Mouse (Mus musculus) megakaryocyte progenitor cell, adult 5-6 weeks (primary cell): ENCODE results near the gene Erbb2. TPM values are rescaled to one million over a fixed set of nuclear protein-coding genes. Genes with fewer than 3 reads are reported as not detected.
"Not testable (repeated sequence)": the region's sequence is repeated elsewhere in the genome, so short reads cannot be mapped to it uniquely, and the experiment has no call there.

Experiments
- ATAC-seq: replicated peaks from 2 replicates; pipeline ENCODE4 v1.8.0; 2016; ENCODE audit warnings: mild to moderate bottlenecking, moderate TSS enrichment, inconsistent platforms; ENCODE audit not compliant: poor library complexity
- total RNA-seq, 2 experiments: library from RNA; stranded (forward) in 1 of 2; stranded (reverse) in 1 of 2; fragments of 157-497, 149-512 nt in 1 of 2; fragments of 200-1000 nt in 1 of 2; gene quantifications; 2 replicates each; pipeline versions ENCODE4 v1.2.3 to v1.2.4; 2015 to 2017

Gene Erbb2
- not detected in 2 replicates for total RNA-seq (2015)
- not detected in 2 replicates for total RNA-seq (2017)

DNA sequence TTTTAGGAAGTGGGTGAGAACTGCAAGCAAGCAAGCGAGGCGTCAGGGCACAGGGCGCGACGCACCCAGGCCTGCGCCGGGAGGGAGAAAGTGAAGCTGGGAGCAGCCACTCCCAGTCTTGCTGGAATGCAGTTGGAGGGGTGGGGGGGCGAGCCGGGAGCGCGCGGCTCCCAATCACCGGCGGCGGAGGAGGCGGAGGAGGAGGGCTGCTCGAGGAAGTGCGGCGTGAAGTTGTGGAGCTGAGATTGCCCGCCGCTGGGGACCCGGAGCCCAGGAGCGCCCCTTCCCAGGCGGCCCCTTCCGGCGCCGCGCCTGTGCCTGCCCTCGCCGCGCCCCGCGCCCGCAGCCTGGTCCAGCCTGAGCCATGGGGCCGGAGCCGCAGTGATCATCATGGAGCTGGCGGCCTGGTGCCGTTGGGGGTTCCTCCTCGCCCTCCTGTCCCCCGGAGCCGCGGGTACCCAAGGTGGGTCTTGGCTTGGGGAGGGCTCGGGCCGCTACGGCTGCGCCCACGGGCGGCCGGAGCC lies at the start of gene Erbb2:
Erbb2 (plus strand) TSS at position 198 of the 524 bp plus-strand sequence.
- no peak for ATAC-seq

DNA sequence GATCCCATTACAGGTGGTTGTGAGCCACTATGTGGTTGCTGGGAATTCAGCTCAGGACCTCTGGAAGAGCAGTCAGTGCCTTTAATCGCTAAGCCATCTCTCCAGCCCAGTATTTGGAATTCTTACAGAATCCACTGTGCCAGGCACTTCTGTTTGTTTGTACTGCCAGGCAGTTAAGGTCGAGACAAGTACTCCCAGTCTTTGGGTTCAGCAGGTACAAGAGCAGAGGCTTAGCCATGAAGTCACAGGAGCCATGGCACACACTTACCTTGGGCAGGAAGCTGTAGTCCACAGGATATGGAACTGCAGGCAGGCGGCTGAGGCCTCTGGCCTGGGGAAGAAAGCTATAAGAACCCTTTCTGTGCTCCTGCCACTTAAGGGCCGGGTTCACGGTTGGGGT lies 48.5 kb upstream of the Erbb2 start:
- no peak for ATAC-seq

DNA sequence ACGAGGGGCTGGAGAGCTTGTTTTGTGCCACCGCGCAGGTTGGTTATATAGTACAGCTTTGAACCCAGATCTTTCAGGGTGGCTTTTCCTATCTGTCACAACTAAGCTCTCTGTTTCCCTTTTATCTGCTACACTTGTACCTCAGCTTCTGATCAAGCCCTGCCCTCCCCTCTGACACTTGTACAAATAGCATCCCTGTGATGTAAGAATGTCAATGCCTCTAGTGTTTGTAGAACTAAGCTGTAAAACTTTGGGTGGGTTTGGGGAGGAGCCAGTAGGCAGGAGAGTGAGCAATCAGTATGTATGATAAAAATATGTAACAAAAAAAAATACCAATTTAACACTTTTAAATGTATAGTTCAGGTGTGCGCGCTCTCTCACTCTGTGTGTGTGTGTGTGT lies 47.9 kb upstream of the Erbb2 start:
- ATAC-seq, result no peak

DNA sequence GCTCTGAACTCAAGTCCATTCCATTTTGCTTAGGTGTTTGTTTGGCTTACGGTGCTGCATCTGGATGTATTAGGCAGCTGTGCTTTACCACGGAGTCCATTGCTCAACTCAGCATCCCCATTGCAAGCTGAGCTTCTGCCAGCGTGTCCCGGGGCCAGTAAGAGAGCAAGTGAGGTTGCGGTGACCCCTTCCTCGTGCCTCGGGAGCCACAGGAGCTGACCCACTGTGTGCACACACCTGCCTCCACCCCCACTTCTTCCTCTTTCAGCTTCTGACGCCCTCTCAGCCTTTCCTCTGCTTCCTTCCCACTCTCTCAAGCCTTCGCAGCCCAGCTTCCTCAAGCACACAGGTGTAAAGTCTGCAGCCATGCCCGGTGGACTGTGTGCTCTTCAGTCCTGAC lies 46.0 kb upstream of the Erbb2 start:
- ATAC-seq, result peak; percentile 80

DNA sequence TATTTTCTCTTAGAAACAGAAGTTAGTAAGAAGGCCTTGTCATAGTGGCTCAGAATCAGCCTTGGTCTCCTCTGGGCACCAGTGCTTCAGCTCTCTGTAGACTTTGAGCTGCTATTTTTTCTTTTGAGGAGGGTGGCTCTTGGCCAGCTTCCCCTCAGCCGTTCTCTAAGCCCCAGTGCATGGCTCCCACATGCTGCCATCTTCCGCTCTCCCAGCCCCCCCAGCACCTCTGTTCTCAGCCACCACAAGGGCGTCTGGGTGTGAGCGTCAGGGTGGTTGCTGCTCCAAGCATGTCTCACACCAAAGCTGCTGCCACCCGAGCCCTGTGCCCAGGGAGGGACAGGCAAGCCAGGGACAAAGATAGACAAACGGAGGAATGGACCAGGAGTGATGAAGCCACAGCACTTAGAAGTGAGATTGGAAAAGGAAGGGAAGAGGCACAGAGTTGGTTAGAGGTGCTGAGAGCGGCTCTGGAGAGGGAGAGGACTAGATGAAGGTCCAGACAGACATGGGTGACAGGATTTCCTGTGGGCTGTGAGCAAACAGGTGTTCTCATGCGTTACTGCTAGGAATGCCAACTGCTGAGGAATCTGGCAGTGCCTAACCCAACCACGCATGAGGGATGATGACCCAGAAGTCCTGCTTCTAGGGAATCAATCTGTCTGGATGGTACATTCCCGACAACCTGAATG lies 45.0 kb upstream of the Erbb2 start:
- ATAC-seq, result no peak

DNA sequence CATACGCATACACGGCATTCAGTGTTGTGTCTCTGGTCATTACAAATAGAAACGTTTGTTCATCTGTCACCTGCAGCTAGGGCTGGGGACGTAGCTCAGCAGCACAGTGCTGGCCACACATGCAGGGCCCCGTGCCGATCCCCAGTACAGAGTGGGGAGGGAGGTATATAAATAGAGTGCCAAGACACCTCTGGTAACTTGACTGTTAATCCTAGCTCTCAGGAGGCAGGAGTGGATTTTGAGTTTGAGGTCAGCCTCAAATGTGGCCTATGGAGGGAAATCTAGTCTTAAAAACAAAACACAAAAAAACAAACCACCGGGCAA lies 44.4 kb upstream of the Erbb2 start:
- no peak for ATAC-seq

DNA sequence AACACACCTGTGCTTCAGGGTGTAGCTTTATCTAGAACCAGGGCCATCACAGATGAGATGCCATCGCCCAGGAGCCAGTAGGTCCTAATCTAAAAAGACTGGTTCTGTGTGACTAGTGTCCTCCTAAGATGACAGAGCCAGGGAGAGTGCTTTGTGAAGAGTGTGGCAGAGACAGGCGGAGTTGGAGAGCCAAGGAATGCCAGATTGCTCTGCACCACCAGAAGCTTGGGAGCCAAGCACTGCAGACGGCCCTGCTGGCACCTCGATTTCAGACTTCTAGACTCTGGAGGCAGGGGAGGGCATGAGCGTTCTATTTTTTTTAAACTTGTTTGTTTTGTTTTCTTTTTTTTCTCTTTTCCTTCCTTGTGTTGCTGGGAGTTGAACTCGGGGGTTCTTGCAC lies 42.9 kb upstream of the Erbb2 start:
- ATAC-seq, result no peak

DNA sequence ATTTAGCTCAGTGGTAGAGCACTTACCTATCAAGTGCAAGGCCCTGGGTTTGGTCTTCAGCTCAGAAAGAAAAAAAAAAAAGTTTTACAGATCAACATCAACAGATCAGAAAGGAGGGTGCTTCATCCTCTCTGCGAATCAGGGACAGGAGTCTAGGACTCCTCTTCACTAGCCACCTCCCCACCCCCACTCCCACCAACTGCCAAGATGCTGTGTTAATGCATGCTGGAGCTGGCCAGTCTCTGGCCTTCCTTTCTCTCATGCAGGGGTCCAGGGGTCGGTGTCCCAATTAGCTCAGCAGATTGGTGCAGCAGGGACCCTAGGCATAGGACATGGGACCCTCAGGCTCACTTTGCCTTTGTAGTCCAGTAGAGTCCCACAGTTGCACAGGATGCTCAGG lies 41.7 kb upstream of the Erbb2 start:
- ATAC-seq, result no peak

DNA sequence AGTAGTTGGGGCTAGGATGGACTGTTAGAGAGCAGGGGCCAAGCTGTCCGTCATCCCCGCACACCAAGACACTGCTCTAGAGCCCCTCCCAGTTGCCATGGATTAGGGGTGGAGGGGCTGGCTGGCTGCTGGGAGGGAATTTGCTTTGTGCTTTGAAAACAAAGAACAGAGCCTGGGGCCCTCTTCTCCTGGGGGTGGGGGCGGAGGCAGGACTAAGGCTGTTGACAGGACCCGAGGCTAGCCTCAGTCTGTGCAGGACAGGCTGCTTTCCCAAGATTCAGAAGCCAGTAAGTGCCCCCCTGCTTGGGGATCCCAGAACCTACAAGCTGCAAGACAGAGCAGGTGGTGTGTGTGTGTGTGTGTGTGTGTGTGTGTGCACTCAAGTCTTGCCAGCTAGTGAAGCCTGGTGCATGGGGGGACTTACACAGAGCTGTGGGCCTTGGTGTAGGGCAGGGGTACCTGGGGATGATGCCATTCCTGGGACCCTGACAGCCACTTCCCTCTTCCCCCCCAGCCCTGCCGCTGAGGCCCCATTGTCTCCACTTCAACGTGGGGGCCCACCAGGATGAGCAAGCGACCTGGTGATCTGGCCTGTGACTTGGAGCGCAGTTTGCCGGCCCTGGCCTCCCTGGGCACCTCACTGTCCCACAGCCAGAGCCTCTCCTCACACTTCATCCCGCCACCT lies 40.6 kb upstream of the Erbb2 start:
- ATAC-seq, result no peak

DNA sequence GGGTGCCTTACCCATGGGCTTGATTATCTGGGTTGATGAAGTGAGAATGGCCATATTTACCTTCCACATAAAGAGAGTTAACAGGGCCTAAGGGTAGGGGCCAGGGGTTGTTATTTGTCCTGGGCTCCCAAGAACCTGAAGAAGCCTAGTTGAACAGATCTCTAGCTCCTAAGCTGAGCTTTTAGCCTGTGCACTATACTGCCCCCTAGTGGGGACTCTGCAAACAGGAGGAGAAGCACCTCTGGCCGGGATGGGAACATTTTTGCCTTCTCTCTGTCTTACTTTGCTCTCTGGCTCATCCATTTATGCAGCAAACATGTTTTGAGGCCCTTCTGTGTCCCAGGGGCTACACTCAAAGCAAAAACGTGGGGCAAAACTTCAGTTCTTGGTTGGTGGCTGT lies 39.9 kb upstream of the Erbb2 start:
- peak; percentile 68 for ATAC-seq

DNA sequence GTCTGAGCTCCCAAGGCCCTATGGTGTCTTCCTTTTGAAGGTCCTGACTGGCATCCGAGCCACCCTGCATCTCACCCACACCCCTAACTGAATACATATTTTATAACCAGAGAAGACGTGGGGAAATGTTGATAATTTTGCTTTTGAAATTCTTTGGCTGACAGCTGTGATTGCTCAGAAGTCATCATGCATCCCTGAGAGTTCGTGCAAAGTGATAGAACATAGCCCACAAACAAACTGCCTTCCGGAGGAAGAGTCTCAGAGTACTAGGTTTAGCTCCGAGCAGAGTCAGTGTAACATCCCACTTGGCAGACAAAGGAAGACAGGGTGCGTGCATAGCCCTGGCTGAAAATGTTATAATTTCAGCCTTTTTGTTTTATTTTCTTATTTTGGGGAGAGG lies 39.0 kb upstream of the Erbb2 start:
- ATAC-seq, result no peak

DNA sequence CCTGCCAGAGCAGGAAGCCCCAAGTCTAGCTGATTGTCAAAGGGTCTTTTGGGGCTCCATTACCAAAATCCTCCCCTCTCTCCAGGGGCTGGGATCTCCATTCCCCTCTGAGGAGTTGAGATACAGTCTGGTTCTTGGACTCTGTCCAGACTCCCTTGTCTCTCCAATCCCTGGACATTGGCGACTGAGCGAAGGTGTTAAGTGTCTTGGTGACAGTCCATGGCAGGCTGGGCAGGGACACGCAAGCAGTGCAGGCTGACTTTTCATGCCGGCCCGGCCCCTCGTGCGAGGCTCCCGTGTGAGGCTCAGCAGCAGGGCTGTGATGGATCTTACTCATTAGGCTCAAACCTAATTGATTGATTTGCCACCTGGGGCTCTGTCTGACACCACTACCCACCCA lies 38.0 kb upstream of the Erbb2 start:
- ATAC-seq, result no peak

DNA sequence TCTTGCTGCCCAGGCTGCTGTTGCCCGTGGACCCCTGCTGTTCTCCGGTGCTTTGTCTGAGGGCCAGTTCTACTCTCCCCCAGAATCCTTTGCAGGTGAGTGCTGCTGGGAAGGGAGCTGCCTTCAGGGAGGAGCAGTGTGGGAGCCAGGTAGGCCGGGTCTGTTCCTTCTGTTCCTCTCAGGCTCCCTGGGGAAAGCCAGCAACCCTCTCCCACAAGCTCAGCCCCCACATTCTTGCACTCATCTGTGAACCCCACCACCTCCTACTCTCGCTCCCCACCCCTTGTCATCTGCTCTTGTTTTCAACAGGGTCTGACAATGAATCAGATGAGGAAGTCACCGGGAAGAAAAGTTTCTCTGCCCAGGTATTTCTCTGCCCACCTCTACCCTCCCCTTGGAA lies 35.5 kb upstream of the Erbb2 start:
- no peak for ATAC-seq

DNA sequence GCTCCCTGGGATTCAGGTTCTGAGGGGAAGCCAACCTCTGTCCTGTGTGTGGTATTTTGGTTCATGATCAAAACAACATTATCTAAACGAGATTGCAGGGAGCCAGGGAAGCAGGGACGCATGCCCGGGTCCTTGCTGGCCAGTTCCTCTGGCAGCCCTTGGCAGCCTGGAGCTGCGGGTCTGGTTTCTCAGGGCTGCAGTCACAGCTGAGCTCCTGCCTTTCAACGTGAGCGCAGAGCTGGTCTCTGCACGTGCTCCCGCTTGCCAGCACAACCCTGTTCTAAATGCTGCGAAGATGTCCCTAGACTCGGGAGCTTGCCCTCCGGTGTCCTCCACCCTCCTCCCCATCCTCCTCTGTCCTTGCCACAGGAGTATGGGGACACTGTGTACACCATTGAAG lies 34.5 kb upstream of the Erbb2 start:
- ATAC-seq, result no peak

DNA sequence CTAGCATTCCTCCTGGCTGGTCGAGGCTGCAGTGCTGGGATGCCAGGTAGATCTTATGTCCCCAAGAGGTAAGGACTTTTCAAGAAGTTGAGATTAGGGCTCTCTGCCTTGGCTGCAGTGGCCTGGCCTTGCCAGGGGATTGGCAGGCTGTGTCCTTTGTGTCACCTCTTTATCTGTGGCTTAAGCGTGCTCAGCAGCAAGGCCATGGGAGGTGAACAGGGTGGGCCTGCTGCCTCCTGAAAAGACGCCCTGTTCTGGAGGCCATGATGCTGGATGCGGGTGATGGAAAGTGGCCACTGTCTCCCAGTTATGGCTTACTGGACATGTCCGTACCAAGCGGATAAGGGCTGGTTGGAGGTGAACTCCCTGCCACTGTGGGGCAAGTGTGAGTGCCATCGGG lies 32.9 kb upstream of the Erbb2 start:
- ATAC-seq, result no peak

DNA sequence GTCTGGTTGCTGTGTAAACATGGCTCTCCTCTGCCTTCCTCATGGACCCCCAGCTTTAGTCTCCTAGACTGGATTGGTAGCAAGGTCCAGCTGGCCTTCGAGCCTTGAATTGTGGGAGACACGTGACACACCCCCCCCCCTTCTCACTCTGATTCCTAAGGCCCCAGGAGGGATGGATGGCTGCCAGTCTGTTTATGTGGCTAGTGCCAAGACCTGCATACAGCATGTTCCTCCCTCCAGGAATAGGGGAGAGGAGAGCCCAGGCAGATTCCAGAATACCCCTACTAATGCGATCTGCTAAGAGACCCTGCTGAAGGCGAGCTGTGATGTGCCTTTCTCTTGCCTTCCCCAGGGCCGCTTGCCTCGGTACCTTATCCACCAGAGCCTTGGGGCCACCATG lies 32.2 kb upstream of the Erbb2 start:
- no peak for ATAC-seq

DNA sequence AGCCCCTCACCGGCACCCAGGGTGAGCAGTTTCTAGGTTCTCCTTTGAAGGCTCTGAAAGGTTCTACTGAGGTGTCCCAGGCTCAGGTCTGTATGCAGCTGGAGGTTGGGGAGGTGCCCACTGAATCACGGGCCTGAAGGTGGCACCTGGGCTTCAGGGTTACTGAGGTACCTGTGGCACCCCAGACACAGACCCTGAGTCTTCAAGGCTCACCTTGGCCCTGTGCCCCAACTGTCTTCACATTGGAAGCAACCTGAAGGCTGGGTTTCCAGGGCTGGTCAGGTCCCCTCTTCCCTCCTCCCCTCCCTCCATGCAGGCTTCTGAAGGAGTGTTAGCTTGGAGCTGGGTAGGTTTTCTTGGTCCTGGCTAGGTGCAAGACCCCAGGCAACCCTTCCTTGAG lies 30.6 kb upstream of the Erbb2 start:
- no peak for ATAC-seq

DNA sequence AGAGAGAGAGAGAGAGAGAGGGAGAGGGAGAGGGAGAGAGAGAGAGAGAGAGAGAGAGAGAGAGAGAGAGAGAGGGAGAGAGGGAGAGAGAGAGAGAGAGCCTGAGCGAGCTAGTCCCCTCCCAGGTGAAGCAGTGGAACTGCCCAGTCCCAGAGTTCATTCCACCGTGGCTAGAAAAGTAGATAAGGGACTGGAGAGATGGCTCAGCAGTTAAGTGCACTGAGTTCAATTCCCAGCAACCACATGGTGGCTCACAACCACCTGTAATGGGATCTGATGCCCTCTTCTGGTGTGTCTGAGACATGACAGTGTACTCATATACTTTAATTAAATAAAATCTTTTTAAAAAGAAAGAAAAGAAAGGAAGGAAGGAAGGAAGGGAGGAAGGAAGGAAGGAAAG lies 29.9 kb upstream of the Erbb2 start:
- ATAC-seq, result not testable (repeated sequence)

DNA sequence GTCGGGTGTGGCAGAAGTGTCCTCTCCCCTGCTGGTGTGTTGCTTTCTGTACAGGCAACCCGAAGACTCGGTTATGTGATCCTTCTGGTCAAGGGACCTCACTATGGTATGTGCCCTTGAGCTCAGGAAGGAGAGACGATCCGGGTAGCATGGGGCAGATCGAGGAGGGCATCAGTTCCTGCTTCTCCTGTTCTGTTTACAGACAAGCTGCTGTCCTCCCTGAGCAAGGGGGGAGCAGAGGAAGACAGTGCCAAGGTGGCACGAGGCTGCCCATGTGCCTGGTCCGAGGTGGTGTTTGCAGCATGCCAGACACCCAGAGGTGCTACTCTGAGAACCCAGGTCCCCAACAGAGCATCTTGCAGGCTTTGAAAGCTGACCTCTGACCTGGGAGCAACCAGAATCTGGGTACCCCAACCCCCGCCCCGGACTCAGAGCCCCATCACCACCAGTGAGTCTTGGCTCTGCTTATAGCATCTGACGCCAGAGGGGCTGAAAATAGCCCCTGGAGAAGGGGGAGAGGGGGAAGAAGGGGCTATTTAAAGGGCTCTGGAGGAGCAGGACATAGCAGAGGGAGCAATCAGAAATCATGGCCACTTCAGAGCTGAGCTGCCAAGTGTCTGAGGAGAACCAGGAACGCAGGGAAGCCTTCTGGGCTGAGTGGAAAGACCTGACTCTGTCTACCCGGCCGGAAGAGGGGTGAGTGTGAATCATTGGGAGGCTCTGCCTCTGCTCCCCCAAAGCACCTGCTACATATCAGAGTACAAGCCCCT lies 28.8 kb upstream of the Erbb2 start, which contains the start of gene Tcap:
Tcap (plus strand) TSS at position 551 of the 770 bp plus-strand sequence.
- ATAC-seq, result no peak

DNA sequence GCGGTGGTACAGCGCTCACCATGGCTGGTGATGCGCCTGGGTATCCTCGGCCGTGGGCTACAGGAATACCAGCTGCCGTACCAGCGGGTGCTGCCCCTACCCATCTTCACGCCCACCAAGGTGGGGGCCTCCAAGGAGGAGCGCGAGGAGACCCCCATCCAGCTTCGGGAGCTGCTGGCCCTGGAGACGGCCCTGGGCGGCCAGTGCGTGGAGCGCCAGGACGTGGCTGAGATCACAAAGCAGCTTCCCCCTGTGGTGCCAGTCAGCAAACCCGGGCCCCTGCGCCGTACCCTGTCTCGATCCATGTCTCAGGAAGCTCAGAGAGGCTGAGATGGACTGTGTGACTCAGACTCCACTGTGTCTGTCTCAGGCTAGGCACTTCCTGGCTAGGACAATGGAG lies 28.1 kb upstream of the Erbb2 start:
- no peak for ATAC-seq

DNA sequence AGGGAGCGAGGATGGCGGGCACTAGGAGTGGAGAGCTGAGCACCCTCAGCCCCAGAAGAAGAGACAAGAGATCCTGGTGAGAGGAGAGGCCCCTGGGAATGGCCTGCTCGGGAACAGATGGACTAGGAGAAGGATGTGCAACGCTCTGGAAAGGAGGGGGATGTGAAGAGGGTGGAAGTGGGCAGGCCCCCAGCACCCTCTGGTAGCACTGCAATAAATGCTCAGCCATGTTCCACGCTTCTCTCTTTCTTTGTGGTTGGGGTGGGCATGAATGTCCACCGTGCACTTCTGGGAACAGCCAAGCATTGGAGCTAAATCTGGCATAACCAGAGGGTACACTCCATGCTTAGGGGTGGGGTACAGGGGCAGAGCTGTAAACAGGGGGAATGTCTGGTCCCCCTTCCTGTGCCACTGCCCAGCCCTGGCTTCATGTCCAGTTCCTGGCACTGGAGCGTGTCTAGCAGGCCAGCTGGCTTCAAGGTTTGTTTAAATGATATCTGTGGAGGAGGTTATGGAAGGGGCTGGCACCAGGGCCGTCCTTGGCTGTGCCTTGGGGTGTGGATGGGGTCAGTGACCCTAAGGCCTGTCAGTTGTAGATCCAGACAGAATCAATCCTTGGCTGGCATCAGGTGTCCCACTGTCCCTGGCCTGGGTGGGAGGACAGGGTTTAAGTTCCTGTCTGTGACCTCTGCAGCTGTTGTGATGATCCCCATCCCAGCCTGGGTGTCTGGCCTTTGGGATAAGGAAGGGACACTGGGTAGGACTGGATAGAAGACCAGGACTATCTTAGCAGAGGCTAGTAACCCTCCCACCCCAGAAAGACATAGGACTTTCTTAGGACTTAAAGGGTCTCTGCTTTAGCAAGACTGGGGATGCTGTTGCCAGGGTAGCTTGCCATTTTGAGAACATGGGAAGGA lies 27.3 kb upstream of the Erbb2 start:
- no peak for ATAC-seq
